Mouse (Mus musculus) lung, embryonic 16.5 days (tissue): ENCODE results near the gene Ulk4. TPM values are rescaled to one million over a fixed set of nuclear protein-coding genes. Genes with fewer than 3 reads are reported as not detected.

Experiments used
- ATAC-seq: fragments of 200-750 bp; cut with Nextera tagmentation; 2 replicates; pipeline ENCODE4 v1.8.0; 2017; ENCODE audit warnings: low read depth, mild to moderate bottlenecking, moderate library complexity
- H3K27ac ChIP-seq: fragments of 300-500 bp; sonication (generic); 2 replicates; pipeline ENCODE4 v1.5.1; 2014; ENCODE audit warnings: mild to moderate bottlenecking, control low read depth, low read length
- H3K27me3 ChIP-seq: fragments of 300-500 bp; sonication (generic); 2 replicates; pipeline ENCODE4 v1.6.1; 2014; ENCODE audit warnings: low read depth, low read length, mixed read lengths; ENCODE audit not compliant: control insufficient read depth, insufficient read depth
- H3K36me3 ChIP-seq: fragments of 300-500 bp; sonication (generic); 2 replicates; pipeline ENCODE4 v1.6.1; 2014; ENCODE audit warnings: low read length; ENCODE audit not compliant: control insufficient read depth, insufficient read depth
- H3K4me1 ChIP-seq: fragments of 300-500 bp; sonication (generic); replicated peaks from 2 replicates; pipeline ENCODE4 v1.6.1; 2014; ENCODE audit warnings: low read length, mixed read lengths; ENCODE audit not compliant: control insufficient read depth, insufficient read depth
- H3K4me2 ChIP-seq: fragments of 300-500 bp; sonication (generic); 2 replicates; pipeline ENCODE4 v1.6.1; 2014; ENCODE audit warnings: low read depth, low read length, control low read depth
- H3K4me3 ChIP-seq: fragments of 300-500 bp; sonication (generic); 2 replicates; pipeline ENCODE4 v1.5.1; 2014; ENCODE audit warnings: mild to moderate bottlenecking, low read length, control low read depth
- H3K9ac ChIP-seq: fragments of 300-500 bp; sonication (generic); 2 replicates; pipeline ENCODE4 v1.6.1; 2014; ENCODE audit warnings: low read length, control low read depth
- H3K9me3 ChIP-seq: fragments of 300-500 bp; sonication (generic); 2 replicates; pipeline ENCODE4 v1.6.1; 2016; ENCODE audit warnings: low read length; ENCODE audit not compliant: control insufficient read depth
- WGBS: fragments of 180-500 bp; shearing (Covaris S2); extraction: QIAGEN DNeasy Blood & Tissue Kit; methylation state at CpG from one replicate; pipeline ENCODE4 v1.1.7; 2014; 5-methylcytosine and 5-hydroxymethylcytosine counted together
- polyA plus RNA-seq: library from polyadenylated mRNA; unstranded; fragments of >200 nt; fragmentation: Nextera tagmentation; extraction: Ambion mirVana; gene quantifications from 2 replicates; pipeline ENCODE4 v1.2.1, GENCODE M21; 2015

Gene Ulk4
- polyA plus RNA-seq, 1 experiment from 2014 or later, result 155 TPM

GRCm38 (mm10) chr9:121092568-121092967, 184.4 kb downstream of the Ulk4 start:
- Histone ChIP-seq H3K9me3 (no peaks in the 10 kb centered on the region), H3K4me1 (no peaks in the 10 kb centered on the region), H3K27me3 (no peaks in the 10 kb centered on the region), H3K4me3 (no peak overlapping the region), H3K36me3 (no peaks in the 10 kb centered on the region), H3K4me2 (no peak overlapping the region), H3K27ac (no peak overlapping the region), H3K9ac (no peak overlapping the region)
- ATAC-seq, result no peak
- WGBS, result 79% methylated on average over 5 of the region's 5 CpGs

DNA sequence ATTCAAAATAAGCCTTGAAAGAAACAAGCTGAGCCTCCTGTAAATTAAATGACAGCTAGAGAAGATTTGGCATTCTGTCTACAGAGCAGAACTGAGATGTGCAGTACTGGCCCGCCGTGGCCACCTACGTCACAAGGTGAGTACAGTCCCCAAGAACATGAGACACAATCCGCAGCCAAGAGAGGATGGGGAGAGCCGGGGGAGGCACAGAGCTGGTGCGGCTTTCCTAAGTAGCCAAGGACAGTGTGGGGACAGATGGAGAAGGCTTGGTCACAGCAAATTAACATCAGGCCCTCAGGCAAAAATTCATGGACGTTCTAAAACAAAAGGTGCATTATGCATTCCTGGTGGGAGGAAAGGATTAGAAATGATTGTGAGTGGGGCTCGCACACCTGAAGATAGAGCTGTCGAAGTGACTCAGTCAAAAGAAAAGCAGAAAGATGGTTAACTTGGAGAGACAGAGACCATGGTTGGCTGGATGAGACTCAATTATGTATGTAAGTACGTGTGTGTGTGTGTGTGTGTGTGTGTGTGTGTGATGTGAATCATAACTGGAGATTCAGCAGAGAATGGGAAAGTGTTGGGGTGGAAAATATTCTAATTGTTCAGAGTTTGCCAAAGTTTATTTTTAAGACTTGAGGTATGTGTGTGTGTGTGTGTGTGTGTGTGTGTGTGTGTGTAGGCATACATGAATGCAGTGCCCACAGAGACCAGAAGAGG, 185.8 kb downstream of the Ulk4 start:
- H3K36me3 ChIP-seq, result no peaks in the 10 kb centered on the region
- no peak for ATAC-seq
- no peaks in the 10 kb centered on the region for H3K9me3 ChIP-seq
- no peaks in the 10 kb centered on the region for H3K4me1 ChIP-seq
- no peak overlapping the region for H3K9ac ChIP-seq
- no peaks in the 10 kb centered on the region for H3K27me3 ChIP-seq
- no peak overlapping the region for H3K4me3 ChIP-seq
- 63% methylated on average over 10 of the region's 10 CpGs for WGBS
- H3K27ac ChIP-seq, result no peak overlapping the region
- H3K4me2 ChIP-seq, result no peak overlapping the region

DNA sequence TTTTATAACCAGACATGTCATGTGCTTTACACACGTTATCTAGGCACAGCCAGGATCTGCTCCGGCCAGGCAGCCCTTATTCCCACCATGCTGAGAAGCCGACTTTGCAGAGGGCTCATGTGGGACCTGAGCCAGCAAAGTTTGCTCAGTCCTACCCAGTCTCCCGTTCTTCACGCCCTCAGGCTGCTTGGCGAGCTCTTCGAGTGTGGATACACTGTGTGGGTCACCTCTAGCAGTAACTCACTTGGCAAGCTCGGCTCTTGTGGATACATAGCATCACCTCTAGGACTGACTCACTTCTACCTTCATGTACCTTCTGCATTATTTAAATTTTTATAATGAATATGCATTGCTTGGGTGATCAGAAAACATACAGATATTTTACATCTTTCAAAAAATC, 189.3 kb downstream of the Ulk4 start:
- H3K4me2 ChIP-seq, result no peak overlapping the region
- no peaks in the 10 kb centered on the region; the same call in 1 of the 2 replicates for H3K4me1 ChIP-seq
- WGBS, result 26% methylated on average over 8 of the region's 8 CpGs
- no peaks in the 10 kb centered on the region for H3K27me3 ChIP-seq
- H3K36me3 ChIP-seq, result no peaks in the 10 kb centered on the region
- no peaks in the 10 kb centered on the region for H3K9me3 ChIP-seq
- peak; percentile 56; the same call in 1 of the 2 replicates for ATAC-seq
- H3K27ac ChIP-seq, result no peak overlapping the region
- H3K9ac ChIP-seq, result no peak overlapping the region
- H3K4me3 ChIP-seq, result no peak overlapping the region

GRCm38 (mm10) chr9:121084191-121084590, 192.8 kb downstream of the Ulk4 start:
- Histone ChIP-seq H3K27me3 (no peaks in the 10 kb centered on the region), H3K4me3 (no peak overlapping the region), H3K4me2 (no peak overlapping the region), H3K9ac (no peak overlapping the region), H3K36me3 (no peaks in the 10 kb centered on the region), H3K27ac (no peak overlapping the region), H3K9me3 (no peaks in the 10 kb centered on the region), H3K4me1 (peaks cover 6% of the 10 kb centered on the region)
- 62% methylated on average over 4 of the region's 4 CpGs for WGBS
- no peak for ATAC-seq

- no peaks in the 10 kb centered on the region for H3K36me3 ChIP-seq
- H3K4me3 ChIP-seq, result no peak overlapping the region
- H3K4me2 ChIP-seq, result no peak overlapping the region
- no peaks in the 10 kb centered on the region for H3K9me3 ChIP-seq
- ATAC-seq, result no peak
- no peak overlapping the region for H3K27ac ChIP-seq
- H3K4me1 ChIP-seq, result peaks cover 10% of the 10 kb centered on the region
- WGBS, result 80% methylated on average over 3 of the region's 3 CpGs
- no peak overlapping the region for H3K9ac ChIP-seq
- no peaks in the 10 kb centered on the region for H3K27me3 ChIP-seq
These were observed 196.2 kb downstream of the Ulk4 start for GRCm38 (mm10) chr9:121080834-121081233.

- Histone ChIP-seq H3K4me2 (no peak overlapping the region), H3K4me1 (peaks cover 10% of the 10 kb centered on the region), H3K27me3 (no peaks in the 10 kb centered on the region), H3K9me3 (no peaks in the 10 kb centered on the region), H3K36me3 (no peaks in the 10 kb centered on the region), H3K4me3 (no peak overlapping the region), H3K27ac (no peak overlapping the region), H3K9ac (no peak overlapping the region)
- 36% methylated on average over 10 of the region's 10 CpGs for WGBS
- ATAC-seq, result no peak
These were observed 196.6 kb downstream of the Ulk4 start for GRCm38 (mm10) chr9:121080413-121080812.

DNA sequence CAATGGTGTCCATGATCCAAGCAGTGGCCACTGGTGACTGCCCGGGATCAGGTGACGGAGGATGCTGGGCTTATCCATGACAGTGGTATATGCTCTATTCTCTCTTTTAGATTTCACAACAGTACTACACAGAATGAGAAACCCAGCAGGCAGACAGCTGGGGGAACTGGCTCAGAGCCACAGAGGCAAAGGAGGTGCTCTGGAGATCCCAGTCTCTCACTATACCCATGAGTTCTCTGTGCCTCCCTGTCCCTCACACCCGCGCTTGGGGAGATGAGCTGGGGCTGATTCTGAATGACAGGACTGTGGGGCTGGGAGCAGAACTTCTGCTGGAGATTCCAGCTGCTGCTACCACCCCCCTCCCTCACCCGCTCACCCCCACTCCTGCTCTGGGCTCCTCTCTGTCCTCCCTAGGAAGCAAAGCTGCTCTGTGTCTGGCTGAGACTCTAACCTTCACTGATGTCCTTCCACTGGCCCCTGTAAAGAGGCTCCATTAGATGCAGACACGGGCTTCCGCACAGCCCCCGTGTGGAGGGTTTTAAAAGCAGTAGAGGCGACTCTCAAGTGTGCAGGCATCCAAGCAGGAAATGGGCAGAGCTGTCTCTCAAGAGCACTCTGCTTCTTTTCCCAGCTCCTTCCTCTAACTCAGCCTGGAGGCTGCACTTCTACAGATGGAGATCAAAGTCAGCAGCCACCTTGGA, 197.5 kb downstream of the Ulk4 start:
- Histone ChIP-seq H3K4me2 (peak overlapping the region; percentile 33), H3K9ac (0 out of 2 replicates have a peak overlapping the region, but pooled peaks have one; percentile 21), H3K36me3 (no peaks in the 10 kb centered on the region), H3K9me3 (no peaks in the 10 kb centered on the region), H3K4me1 (peaks cover 10% of the 10 kb centered on the region), H3K27ac (no peak overlapping the region), H3K27me3 (no peaks in the 10 kb centered on the region), H3K4me3 (no peak overlapping the region)
- WGBS, result 19% methylated on average over 9 of the region's 9 CpGs
- ATAC-seq, result peak; percentile 90

- no peak for ATAC-seq
- Histone ChIP-seq H3K9ac (no peak overlapping the region), H3K27ac (no peak overlapping the region), H3K27me3 (no peaks in the 10 kb centered on the region), H3K4me2 (no peak overlapping the region), H3K36me3 (no peaks in the 10 kb centered on the region), H3K4me3 (no peak overlapping the region), H3K4me1 (peaks cover 10% of the 10 kb centered on the region), H3K9me3 (no peaks in the 10 kb centered on the region)
- 34% methylated on average over 12 of the region's 12 CpGs for WGBS
These were observed 200.7 kb downstream of the Ulk4 start for GRCm38 (mm10) chr9:121076291-121076690.

GRCm38 (mm10) chr9:121075246-121075645, 201.8 kb downstream of the Ulk4 start:
- peaks cover 10% of the 10 kb centered on the region for H3K4me1 ChIP-seq
- H3K36me3 ChIP-seq, result no peaks in the 10 kb centered on the region
- no peak for ATAC-seq
- H3K4me3 ChIP-seq, result no peak overlapping the region
- H3K27me3 ChIP-seq, result no peaks in the 10 kb centered on the region
- WGBS, result 77% methylated on average over 4 of the region's 4 CpGs
- no peak overlapping the region for H3K4me2 ChIP-seq
- no peaks in the 10 kb centered on the region for H3K9me3 ChIP-seq
- no peak overlapping the region for H3K9ac ChIP-seq
- H3K27ac ChIP-seq, result no peak overlapping the region
